Mouse (Mus musculus) liver, embryonic 16.5 days (tissue): ENCODE results near the gene Sectm1a. TPM values are rescaled to one million over a fixed set of nuclear protein-coding genes. Genes with fewer than 3 reads are reported as not detected.
A peak's percentile ranks its signal among the peaks of the same experiment; 100 is the strongest.
"Not testable (repeated sequence)": the region's sequence is repeated elsewhere in the genome, so short reads cannot be mapped to it uniquely, and the experiment has no call there.

ENCODE experiments used
- ATAC-seq: fragments of 200-750 bp; cut with Nextera tagmentation; 2 replicates; pipeline ENCODE4 v1.8.0; 2017; ENCODE audit warnings: low read depth, mild to moderate bottlenecking, moderate number of reproducible peaks, moderate library complexity
- H3K27ac ChIP-seq: fragments of 300-500 bp; sonication (generic); 2 replicates; pipeline ENCODE4 v1.5.1; 2014; ENCODE audit warnings: mild to moderate bottlenecking, low read length
- H3K27me3 ChIP-seq: fragments of 300-500 bp; sonication (generic); 2 replicates; pipeline ENCODE4 v1.6.1; 2014; ENCODE audit warnings: low read depth, low read length, mixed read lengths; ENCODE audit not compliant: control insufficient read depth, insufficient read depth
- H3K36me3 ChIP-seq: fragments of 300-500 bp; sonication (generic); 2 replicates; pipeline ENCODE4 v1.6.1; 2014; ENCODE audit warnings: mild to moderate bottlenecking; ENCODE audit not compliant: control insufficient read depth, insufficient read depth
- H3K4me1 ChIP-seq: fragments of 300-500 bp; sonication (generic); 2 replicates; pipeline ENCODE4 v1.6.1; 2014; ENCODE audit warnings: low read depth, low read length, mixed read lengths; ENCODE audit not compliant: control insufficient read depth
- H3K4me2 ChIP-seq: fragments of 300-500 bp; sonication (generic); 2 replicates; pipeline ENCODE4 v1.6.1; 2014; ENCODE audit warnings: low read depth, low read length, mixed read lengths
- H3K4me3 ChIP-seq: fragments of 300-500 bp; sonication (generic); 2 replicates; pipeline ENCODE4 v1.5.1; 2014; ENCODE audit warnings: low read depth, mild to moderate bottlenecking, low read length
- H3K9ac ChIP-seq: fragments of 300-500 bp; sonication (generic); 2 replicates; pipeline ENCODE4 v1.6.1; 2014; ENCODE audit warnings: low read depth, low read length
- H3K9me3 ChIP-seq: fragments of 300-500 bp; sonication (generic); replicated peaks from 2 replicates; pipeline ENCODE4 v1.6.1; 2016; ENCODE audit warnings: low read length; ENCODE audit not compliant: control insufficient read depth
- WGBS: fragments of 180-500 bp; shearing (Covaris S2); extraction: QIAGEN DNeasy Blood & Tissue Kit; methylation state at CpG from one replicate; pipeline ENCODE4 v1.1.7; 2014; ENCODE audit not compliant: insufficient replicate concordance; 5-methylcytosine and 5-hydroxymethylcytosine counted together
- polyA plus RNA-seq: library from polyadenylated mRNA; unstranded; fragments of >200 nt; fragmentation: Nextera tagmentation; extraction: Ambion mirVana; gene quantifications from 2 replicates; pipeline ENCODE4 v1.2.1, GENCODE M21; 2015

Sectm1a gene
- polyA plus RNA-seq, 1 experiment from 2014 or later: 1.8 TPM

- no peak overlapping the region for H3K4me3 ChIP-seq
- no peak overlapping the region for H3K27ac ChIP-seq
- no peak overlapping the region for H3K4me2 ChIP-seq
- H3K9me3 ChIP-seq: no peaks in the 10 kb centered on the region
- H3K4me1 ChIP-seq: no peaks in the 10 kb centered on the region
- H3K36me3 ChIP-seq: no peaks in the 10 kb centered on the region
- H3K27me3 ChIP-seq: no peaks in the 10 kb centered on the region
- 52% methylated on average over 1 of the region's 1 CpGs for WGBS
- ATAC-seq: no peak
- H3K9ac ChIP-seq: no peak overlapping the region
Observed at GRCm38 (mm10) chr11:121045286-121045685, 35.7 kb downstream of the Sectm1a start.

DNA sequence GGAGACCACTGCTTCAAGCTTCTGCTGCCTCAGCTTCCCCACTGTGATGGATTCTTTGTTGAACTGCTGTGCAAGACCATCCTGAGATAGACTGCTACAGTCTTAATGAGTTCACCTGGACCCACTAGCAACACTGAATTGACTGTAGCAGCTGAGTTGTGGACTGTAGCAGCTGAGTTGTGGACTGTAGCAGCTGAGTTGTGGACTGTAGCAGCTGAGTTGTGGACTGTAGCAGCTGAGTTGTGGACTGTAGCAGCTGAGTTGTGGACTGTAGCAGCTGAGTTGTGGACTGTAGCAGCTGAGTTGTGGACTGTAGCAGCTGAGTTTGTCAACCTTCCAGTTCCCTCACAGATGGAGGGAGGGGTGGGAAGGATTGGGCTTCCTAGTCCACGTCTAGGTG is 38.0 kb downstream of the Sectm1a start:
- not testable (repeated sequence) for H3K9me3 ChIP-seq, H3K4me2 ChIP-seq, H3K36me3 ChIP-seq, H3K27ac ChIP-seq, H3K27me3 ChIP-seq, H3K9ac ChIP-seq, H3K4me3 ChIP-seq, ATAC-seq, H3K4me1 ChIP-seq
- 23% methylated on average over 1 of the region's 1 CpGs for WGBS

DNA sequence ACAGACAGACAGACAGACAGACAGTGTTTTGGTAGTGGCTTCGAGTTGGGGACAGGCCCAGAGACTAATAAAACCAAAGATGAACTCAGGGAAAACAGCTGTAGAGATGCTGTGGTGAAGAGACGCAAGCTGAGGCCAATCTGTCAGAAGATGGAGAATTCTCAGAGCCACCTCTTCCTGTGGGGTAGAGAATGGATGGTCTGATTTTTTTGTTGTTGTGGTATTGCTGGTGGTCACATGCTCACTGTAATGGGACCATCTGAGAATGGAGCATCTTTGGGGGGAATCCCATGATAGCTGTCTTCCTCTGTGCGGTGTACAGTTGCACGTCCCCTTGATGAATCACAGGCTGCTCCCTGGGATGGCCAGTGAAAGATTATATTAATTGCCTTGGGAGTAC is 38.5 kb downstream of the Sectm1a start:
- no peak overlapping the region for H3K27ac ChIP-seq
- no peak overlapping the region for H3K9ac ChIP-seq
- 54% methylated on average over 4 of the region's 4 CpGs for WGBS
- no peak for ATAC-seq
- no peaks in the 10 kb centered on the region for H3K4me1 ChIP-seq
- H3K27me3 ChIP-seq: no peaks in the 10 kb centered on the region
- H3K36me3 ChIP-seq: no peaks in the 10 kb centered on the region
- H3K9me3 ChIP-seq: no peaks in the 10 kb centered on the region
- H3K4me2 ChIP-seq: no peak overlapping the region
- no peak overlapping the region for H3K4me3 ChIP-seq

DNA sequence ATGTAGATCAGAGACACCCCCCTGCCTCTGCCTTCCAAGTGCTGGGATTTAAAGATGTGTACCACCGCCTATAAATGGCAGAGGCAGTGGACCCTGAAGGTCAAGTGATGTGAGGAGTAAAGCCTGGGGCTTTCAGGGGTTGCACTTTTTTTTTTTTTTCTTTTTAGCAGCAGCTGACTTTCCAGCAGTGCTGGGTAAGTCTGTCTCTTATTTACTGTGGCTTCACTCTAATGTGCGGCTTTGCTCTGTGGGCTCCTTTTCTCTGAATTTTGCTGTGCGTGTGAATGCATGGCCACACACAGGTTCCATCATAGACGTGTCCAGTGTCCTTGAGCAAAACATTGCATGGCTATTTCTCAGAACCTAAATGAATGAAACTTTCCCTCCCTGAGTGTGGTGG is 39.4 kb downstream of the Sectm1a start:
- no peak overlapping the region for H3K9ac ChIP-seq
- H3K4me3 ChIP-seq: no peak overlapping the region
- H3K27me3 ChIP-seq: no peaks in the 10 kb centered on the region
- no peak overlapping the region for H3K27ac ChIP-seq
- ATAC-seq: no peak
- WGBS: 56% methylated on average over 4 of the region's 4 CpGs
- H3K9me3 ChIP-seq: no peaks in the 10 kb centered on the region
- H3K4me2 ChIP-seq: no peak overlapping the region
- H3K36me3 ChIP-seq: no peaks in the 10 kb centered on the region
- H3K4me1 ChIP-seq: no peaks in the 10 kb centered on the region

DNA sequence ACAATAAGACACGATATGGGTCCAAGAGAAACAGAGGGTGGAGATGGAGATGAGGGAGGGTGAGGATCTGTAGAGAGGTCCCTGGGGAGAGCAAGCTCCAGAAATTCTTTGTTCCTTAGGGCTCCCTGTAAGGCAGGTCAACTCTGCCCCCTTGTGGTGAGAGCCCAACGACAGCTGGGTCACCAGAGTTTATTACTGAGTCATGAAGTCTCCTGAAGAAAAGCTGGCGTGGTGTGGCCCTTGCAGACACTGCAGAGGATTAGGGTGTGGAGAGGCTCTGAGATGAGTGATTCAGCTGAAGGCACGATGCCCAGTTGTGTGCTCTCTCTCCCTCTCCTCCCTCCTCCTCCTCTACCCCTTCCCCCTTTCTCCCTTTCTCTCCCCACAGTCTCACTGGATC is 39.8 kb downstream of the Sectm1a start:
- no peaks in the 10 kb centered on the region for H3K4me1 ChIP-seq
- no peaks in the 10 kb centered on the region for H3K27me3 ChIP-seq
- no peak overlapping the region for H3K27ac ChIP-seq
- 5% methylated on average over 4 of the region's 4 CpGs for WGBS
- no peaks in the 10 kb centered on the region for H3K9me3 ChIP-seq
- H3K9ac ChIP-seq: no peak overlapping the region
- H3K4me2 ChIP-seq: no peak overlapping the region
- no peaks in the 10 kb centered on the region for H3K36me3 ChIP-seq
- ATAC-seq: peak; percentile 37; the same call in 1 of the 2 replicates
- H3K4me3 ChIP-seq: no peak overlapping the region

DNA sequence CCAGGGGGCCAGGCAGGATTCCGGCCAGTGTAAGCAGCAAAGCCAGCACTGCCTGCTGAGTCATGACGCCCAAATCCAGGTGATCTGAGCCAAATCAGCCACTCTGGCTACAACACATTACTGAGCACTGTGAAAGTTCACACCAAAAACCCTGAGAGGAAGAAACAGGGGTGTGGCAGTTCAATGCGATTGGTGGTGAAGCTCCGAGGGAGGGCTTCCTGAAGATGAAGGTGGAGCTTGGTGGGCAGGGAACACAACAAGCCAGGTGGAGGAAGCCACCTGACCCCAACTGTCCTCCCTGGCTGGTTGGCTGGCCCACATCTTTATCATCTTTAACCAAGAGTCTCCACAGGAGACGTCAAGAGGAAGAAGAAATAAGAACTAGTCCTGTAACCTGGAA is 41.7 kb downstream of the Sectm1a start, which contains the start of gene Cd7:
TSS of gene Cd7 (minus strand) at position 117 of the 400 bp plus-strand sequence.
- Histone ChIP-seq H3K4me3 (no peak within 1 kb of the TSS), H3K9ac (no peak within 1 kb of the TSS), H3K27ac (no peak within 1 kb of the TSS), H3K4me1 (no peaks in the 10 kb centered on the region), H3K27me3 (no peaks in the 10 kb centered on the region), H3K9me3 (no peaks in the 10 kb centered on the region), H3K4me2 (no peak within 1 kb of the TSS), H3K36me3 (no peaks in the 10 kb centered on the region)
- ATAC-seq: no peak
- 43% methylated on average over 5 of the region's 5 CpGs for WGBS

GRCm38 (mm10) chr11:121038366-121039240 is 42.4 kb downstream of the Sectm1a start:
- 69% methylated on average over 11 of the region's 11 CpGs for WGBS
- Histone ChIP-seq H3K4me1 (no peaks in the 10 kb centered on the region), H3K4me3 (no peak overlapping the region), H3K9me3 (no peaks in the 10 kb centered on the region), H3K9ac (no peak overlapping the region), H3K27ac (no peak overlapping the region), H3K4me2 (no peak overlapping the region), H3K36me3 (no peaks in the 10 kb centered on the region), H3K27me3 (no peaks in the 10 kb centered on the region)
- no peak for ATAC-seq

GRCm38 (mm10) chr11:121033118-121033517 is 47.9 kb downstream of the Sectm1a start:
- H3K4me3 ChIP-seq: no peak overlapping the region
- no peaks in the 10 kb centered on the region for H3K4me1 ChIP-seq
- H3K36me3 ChIP-seq: no peaks in the 10 kb centered on the region
- no peaks in the 10 kb centered on the region for H3K27me3 ChIP-seq
- H3K9ac ChIP-seq: no peak overlapping the region
- no peak overlapping the region for H3K4me2 ChIP-seq
- no peaks in the 10 kb centered on the region for H3K9me3 ChIP-seq
- no peak overlapping the region for H3K27ac ChIP-seq
- 43% methylated on average over 5 of the region's 5 CpGs for WGBS
- ATAC-seq: no peak

DNA sequence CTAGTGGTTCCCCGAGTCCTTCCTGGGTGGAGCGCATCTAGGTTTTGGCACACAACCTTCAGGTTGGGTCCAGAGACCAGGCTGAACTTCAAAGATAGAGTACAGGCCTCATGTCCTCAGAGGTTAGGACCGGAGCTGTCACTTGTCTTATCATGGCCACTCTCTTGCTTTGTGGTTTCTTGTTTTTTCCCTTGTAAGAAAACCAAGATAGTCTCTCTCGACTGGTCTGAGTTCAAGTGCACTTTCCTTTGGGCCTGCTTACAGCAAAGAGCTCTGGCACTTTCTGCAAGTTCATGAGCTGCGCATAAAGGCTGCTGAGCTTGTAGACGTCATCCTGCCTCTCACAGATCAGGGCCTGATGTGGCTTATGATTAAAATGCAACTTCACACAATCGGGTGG is 53.8 kb downstream of the Sectm1a start:
- peak; percentile 16; the same call in 1 of the 2 replicates for ATAC-seq
- Histone ChIP-seq H3K36me3 (no peaks in the 10 kb centered on the region), H3K27ac (no peak overlapping the region), H3K27me3 (no peaks in the 10 kb centered on the region), H3K9me3 (no peaks in the 10 kb centered on the region), H3K9ac (no peak overlapping the region), H3K4me1 (no peaks in the 10 kb centered on the region), H3K4me3 (no peak overlapping the region), H3K4me2 (no peak overlapping the region)
- WGBS: 21% methylated on average over 7 of the region's 7 CpGs
